Mouse (Mus musculus) effector memory CD4-positive, alpha-beta T cell, adult 7 months (primary cell): ENCODE measurements around the gene Rpl10l. TPM values are rescaled to one million over a fixed set of nuclear protein-coding genes. Genes with fewer than 3 reads are reported as not detected.

Experiments
- polyA plus RNA-seq: library from polyadenylated mRNA; unstranded; fragments of 100-300 nt; shearing (Covaris generic); gene quantifications from one replicate; pipeline ENCODE4 v1.2.1, GENCODE M21; 2017

Rpl10l gene
- polyA plus RNA-seq, result not detected

GRCm38 (mm10) chr12:66283991-66284622 lies at the start of gene Rpl10l:
Gene Rpl10l (minus strand): TSS chr12:66284401.

